Mouse (Mus musculus) heart, postnatal 4 days (tissue): ENCODE measurements at regions not wholly inside any gene's neighbourhood (a gene's known extent, or its start where the extent isn't known, plus 50 kb on each side); places are given as distances from the start of the nearest gene placed in this dataset.
"Not testable (repeated sequence)": the region's sequence is repeated elsewhere in the genome, so short reads cannot be mapped to it uniquely, and the experiment has no call there.

Source experiments
- DNase-seq: peaks from one replicate; pipeline ENCODE4 v3.0.0; 2021

- no peak for DNase-seq
Measured at GRCm38 (mm10) chr15:41920270-41920669, 1786.1 kb downstream of the 9330182O14Rik start.

GRCm38 (mm10) chr15:41936697-41937096 lies 1802.5 kb downstream of the 9330182O14Rik start:
- DNase-seq = no peak

GRCm38 (mm10) chr15:41945226-41945625 lies 1811.1 kb downstream of the 9330182O14Rik start:
- no peak for DNase-seq

- no peak for DNase-seq
Measured at GRCm38 (mm10) chr15:41947888-41948287, 1813.7 kb downstream of the 9330182O14Rik start.

GRCm38 (mm10) chr15:41948347-41949093 lies 1814.4 kb downstream of the 9330182O14Rik start:
- DNase-seq = no peak

- DNase-seq = no peak
Measured at GRCm38 (mm10) chr15:41949094-41949461, 1814.9 kb downstream of the 9330182O14Rik start.

GRCm38 (mm10) chr15:41951276-41951675 lies 1817.1 kb downstream of the 9330182O14Rik start:
- DNase-seq = peak; percentile 52

- no peak for DNase-seq
Measured at GRCm38 (mm10) chr15:41960597-41960996, 1826.4 kb downstream of the 9330182O14Rik start.

- DNase-seq = no peak
Measured at GRCm38 (mm10) chr15:41970877-41971276, 1836.7 kb downstream of the 9330182O14Rik start.

GRCm38 (mm10) chr15:41973263-41973662 lies 1839.1 kb downstream of the 9330182O14Rik start:
- peak; percentile 92 for DNase-seq

GRCm38 (mm10) chr15:41977196-41977595 lies 1843.0 kb downstream of the 9330182O14Rik start:
- DNase-seq = no peak

- DNase-seq = peak; percentile 26
Measured at GRCm38 (mm10) chr15:41977649-41978231, 1843.6 kb downstream of the 9330182O14Rik start.

- DNase-seq = no peak
Measured at GRCm38 (mm10) chr15:41983261-41983660, 1849.1 kb downstream of the 9330182O14Rik start.

GRCm38 (mm10) chr15:41984267-41984666 lies 1850.1 kb downstream of the 9330182O14Rik start:
- no peak for DNase-seq

- DNase-seq = no peak
Measured at GRCm38 (mm10) chr15:41986264-41986663, 1852.1 kb downstream of the 9330182O14Rik start.

GRCm38 (mm10) chr15:41989065-41989464 lies 1854.9 kb downstream of the 9330182O14Rik start:
- no peak for DNase-seq

GRCm38 (mm10) chr15:41991816-41992215 lies 1857.7 kb downstream of the 9330182O14Rik start:
- DNase-seq = no peak

- not testable (repeated sequence) for DNase-seq
Measured at GRCm38 (mm10) chr15:42032286-42032685, 1898.1 kb downstream of the 9330182O14Rik start.

GRCm38 (mm10) chr15:42047088-42047976 lies 1913.2 kb downstream of the 9330182O14Rik start:
- DNase-seq = no peak

- DNase-seq = peak; percentile 54
Measured at GRCm38 (mm10) chr15:42056772-42057171, 1922.6 kb downstream of the 9330182O14Rik start.

GRCm38 (mm10) chr15:42068207-42068831 lies 1934.2 kb downstream of the 9330182O14Rik start:
- no peak for DNase-seq

- DNase-seq = no peak
Measured at GRCm38 (mm10) chr15:42069072-42069471, 1934.9 kb downstream of the 9330182O14Rik start.

- no peak for DNase-seq
Measured at GRCm38 (mm10) chr15:42073486-42073885, 1939.3 kb downstream of the 9330182O14Rik start.
